Mouse (Mus musculus): Measurements from ENCODE around the gene Foxd2. TPM values are rescaled to one million over a fixed set of nuclear protein-coding genes. Genes with fewer than 3 reads are reported as not detected.

Gene Foxd2
- total RNA-seq, 2 experiments from 2014 or later = 0.14 to 0.38 TPM

GRCm38 (mm10) chr4:114907056-114907917 lies 1.4 kb downstream of the Foxd2 start:
- DNase-seq = peak; percentile 31
- intact Hi-C loops (cut with DNase I) = loop anchor here (10.0 kb wide), 1 partner anchor 148 kb away; the partner anchor contains the start of gene Tal1
- TF ChIP-seq CTCF (IDR thresholded peaks at IDR 0.05) = no peak
- H3K4me3 ChIP-seq = peak overlapping the region; percentile 86
- H3K27ac ChIP-seq = no peak overlapping the region

GRCm38 (mm10) chr4:114905969-114906680 lies 2.5 kb downstream of the Foxd2 start:
- TF ChIP-seq CTCF (IDR thresholded peaks at IDR 0.05) = no peak
- no peak for DNase-seq
- Histone ChIP-seq H3K27ac (no peak overlapping the region), H3K4me3 (no peak overlapping the region)
- intact Hi-C loops (cut with DNase I) = loop anchor here (10.0 kb wide), 1 partner anchor 149 kb away; the partner anchor contains the start of gene Tal1

- no peak for DNase-seq
- H3K4me3 ChIP-seq = no peak overlapping the region
- intact Hi-C loops (cut with DNase I) = loop anchor here (10.0 kb wide), 1 partner anchor 149 kb away; the partner anchor contains the start of gene Tal1
- TF ChIP-seq CTCF (IDR thresholded peaks at IDR 0.05) = no peak
- H3K27ac ChIP-seq = no peak overlapping the region
These were observed 3.2 kb downstream of the Foxd2 start for GRCm38 (mm10) chr4:114905501-114905900.

- intact Hi-C loops (cut with DNase I) = loop anchor here (10.0 kb wide), 1 partner anchor 151 kb away; the partner anchor contains the start of gene Tal1
- no peak for DNase-seq
- no peak for TF ChIP-seq CTCF (IDR thresholded peaks at IDR 0.05)
- no peak overlapping the region for H3K27ac ChIP-seq
- H3K4me3 ChIP-seq = no peak overlapping the region
These were observed 5.3 kb downstream of the Foxd2 start for GRCm38 (mm10) chr4:114903422-114903782.

GRCm38 (mm10) chr4:114902641-114903421 lies 5.8 kb downstream of the Foxd2 start:
- no peak for TF ChIP-seq CTCF (IDR thresholded peaks at IDR 0.05)
- no peak overlapping the region; the same call in 1 of the 2 replicates for H3K4me3 ChIP-seq
- H3K27ac ChIP-seq = no peak overlapping the region
- no peak for DNase-seq
- intact Hi-C loops (cut with DNase I) = loop anchor here (10.0 kb wide), 1 partner anchor 152 kb away; the partner anchor contains the start of gene Tal1

- DNase-seq = no peak
- peak overlapping the region; percentile 13 for H3K4me3 ChIP-seq
- TF ChIP-seq CTCF (IDR thresholded peaks at IDR 0.05) = no peak
- no peak overlapping the region for H3K27ac ChIP-seq
- intact Hi-C loops (cut with DNase I) = loop anchor here (10.0 kb wide), 1 partner anchor 153 kb away; the partner anchor contains the start of gene Tal1
These were observed 6.9 kb downstream of the Foxd2 start for GRCm38 (mm10) chr4:114901643-114902351.

- TF ChIP-seq CTCF (IDR thresholded peaks at IDR 0.05) = no peak
- intact Hi-C loops (cut with DNase I) = loop anchor here (10.0 kb wide), 1 partner anchor 154 kb away; the partner anchor contains the start of gene Tal1
These were observed 7.6 kb downstream of the Foxd2 start for GRCm38 (mm10) chr4:114900866-114901642.

GRCm38 (mm10) chr4:114899885-114900284 lies 8.8 kb downstream of the Foxd2 start:
- no peak overlapping the region for H3K4me3 ChIP-seq
- DNase-seq = no peak
- intact Hi-C loops (cut with DNase I) = loop anchor here (10.0 kb wide), 1 partner anchor 155 kb away; the partner anchor contains the start of gene Tal1
- H3K27ac ChIP-seq = no peak overlapping the region
- TF ChIP-seq CTCF (IDR thresholded peaks at IDR 0.05) = no peak

More at GRCm38 (mm10) chr4:114900866-114901642, 7.6 kb downstream of the Foxd2 start:
- DNase-seq = no peak
- Histone ChIP-seq H3K27ac (no peak overlapping the region), H3K4me3 (no peak overlapping the region)

- intact Hi-C loops (cut with DNase I) = no loop called here
- no peak for DNase-seq
- Histone ChIP-seq H3K27ac (no peak overlapping the region), H3K4me3 (no peak overlapping the region)
- peak; percentile 35; the same call in 1 of the 2 replicates for TF ChIP-seq CTCF (IDR thresholded peaks at IDR 0.05)
These were observed 10.8 kb downstream of the Foxd2 start for GRCm38 (mm10) chr4:114897853-114898252.

- TF ChIP-seq CTCF (IDR thresholded peaks at IDR 0.05) = no peak
- Histone ChIP-seq H3K27ac (no peak overlapping the region), H3K4me3 (no peak overlapping the region)
- DNase-seq = no peak
- intact Hi-C loops (cut with DNase I) = no loop called here
These were observed 26.4 kb downstream of the Foxd2 start for GRCm38 (mm10) chr4:114882232-114882631.
